Mouse (Mus musculus) neural tube, embryonic 10.5 days (tissue): ENCODE results near the gene Zfpm1.

Experiments used
- DNase-seq: peaks from one replicate; pipeline ENCODE4 v3.0.0-alpha.2; 2017; ENCODE audit warnings: low spot score; ENCODE audit errors: extremely low spot score

The Zfpm1 gene

GRCm38 (mm10) chr8:122274651-122275391, 7.1 kb upstream of the Zfpm1 start:
- DNase-seq = no peak

- no peak for DNase-seq
These were observed 5.6 kb upstream of the Zfpm1 start for GRCm38 (mm10) chr8:122276308-122276707.

- DNase-seq = peak; percentile 26
These were observed 4.5 kb upstream of the Zfpm1 start for GRCm38 (mm10) chr8:122277204-122277995.

DNA sequence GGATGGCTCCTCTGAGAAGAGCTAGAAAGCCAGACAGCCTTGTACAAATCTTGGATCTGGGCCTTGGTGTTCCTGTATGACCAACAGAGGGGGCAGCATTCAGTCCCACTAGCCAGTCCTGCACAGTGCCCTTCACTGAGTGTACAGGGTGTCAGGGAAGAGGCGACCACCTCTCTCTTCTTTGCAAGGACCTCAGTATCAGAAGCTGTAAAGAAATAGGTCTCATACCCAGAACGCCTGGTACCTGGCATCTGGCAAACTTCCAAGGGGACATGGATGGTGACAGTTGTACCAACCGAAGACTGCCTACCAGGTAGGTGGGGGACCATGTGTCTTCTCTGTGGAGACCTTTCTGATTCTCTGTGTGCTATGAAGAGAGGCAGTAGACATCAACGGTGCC, 1.8 kb upstream of the Zfpm1 start:
- no peak for DNase-seq

DNA sequence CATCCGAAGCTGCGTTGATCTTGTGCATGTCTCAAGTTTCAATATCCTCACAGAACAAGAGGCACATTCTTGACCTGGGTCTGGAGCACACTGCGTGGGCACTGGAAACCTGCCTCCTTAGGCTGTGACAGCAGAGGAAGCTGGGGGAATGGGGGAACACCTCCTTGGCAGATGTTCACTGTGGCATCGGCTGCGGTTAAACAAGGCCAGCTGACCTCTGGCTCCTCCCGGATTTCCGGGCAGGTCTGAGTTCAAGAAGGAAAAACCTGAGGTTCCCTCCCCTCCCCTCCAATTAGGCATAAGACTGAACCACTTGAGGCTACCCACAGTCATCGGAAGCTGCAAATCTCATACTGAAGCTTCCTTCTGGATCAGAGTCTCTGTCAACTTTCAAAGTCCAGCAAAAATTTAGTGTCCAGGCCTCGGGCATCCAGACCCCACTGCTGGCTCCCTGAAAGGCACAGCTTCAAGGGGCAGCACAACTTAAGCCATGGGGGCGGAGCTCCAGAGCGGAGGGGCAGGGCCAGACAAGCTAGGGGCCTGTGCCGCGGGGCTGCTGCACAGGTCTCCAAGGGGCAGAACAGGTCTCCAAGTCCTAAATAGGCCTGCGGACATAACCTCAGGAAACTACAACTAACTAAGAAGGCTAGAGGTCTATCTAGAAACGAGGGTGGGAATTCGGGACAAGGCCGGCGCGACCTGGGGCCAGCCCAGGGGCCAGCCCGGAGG, 1.2 kb upstream of the Zfpm1 start:
- peak; percentile 41 for DNase-seq

- DNase-seq = peak; percentile 100
These were observed 465 bp upstream of the Zfpm1 start for GRCm38 (mm10) chr8:122281317-122282034.

GRCm38 (mm10) chr8:122282501-122283355, 787 bp downstream of the Zfpm1 start:
- DNase-seq = peak; percentile 69

- no peak for DNase-seq
These were observed 1.6 kb downstream of the Zfpm1 start for GRCm38 (mm10) chr8:122283356-122284202.

DNA sequence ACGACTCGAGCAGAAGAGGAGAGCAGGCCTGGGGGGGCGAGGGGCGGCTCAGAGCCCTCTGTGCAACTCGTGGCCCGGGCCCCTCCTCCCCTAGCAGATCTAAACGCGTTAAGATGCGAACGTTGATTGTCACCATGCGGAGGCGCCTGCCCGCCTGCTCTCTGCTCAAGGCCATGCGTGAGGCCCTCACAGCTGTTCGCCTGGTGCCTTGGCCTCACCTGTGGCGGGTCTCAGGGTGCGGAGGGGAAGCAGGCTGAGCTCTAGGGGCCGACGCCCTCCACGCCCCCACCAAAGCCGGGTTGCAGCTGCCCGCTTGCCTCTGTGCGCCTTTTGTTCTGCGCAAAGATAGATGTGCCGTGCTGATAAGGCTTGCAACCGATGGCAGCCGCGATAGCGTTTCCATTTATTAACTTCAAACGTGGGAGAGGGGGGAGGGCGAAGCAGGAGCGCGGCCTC, 2.3 kb downstream of the Zfpm1 start:
- DNase-seq = peak; percentile 77

DNA sequence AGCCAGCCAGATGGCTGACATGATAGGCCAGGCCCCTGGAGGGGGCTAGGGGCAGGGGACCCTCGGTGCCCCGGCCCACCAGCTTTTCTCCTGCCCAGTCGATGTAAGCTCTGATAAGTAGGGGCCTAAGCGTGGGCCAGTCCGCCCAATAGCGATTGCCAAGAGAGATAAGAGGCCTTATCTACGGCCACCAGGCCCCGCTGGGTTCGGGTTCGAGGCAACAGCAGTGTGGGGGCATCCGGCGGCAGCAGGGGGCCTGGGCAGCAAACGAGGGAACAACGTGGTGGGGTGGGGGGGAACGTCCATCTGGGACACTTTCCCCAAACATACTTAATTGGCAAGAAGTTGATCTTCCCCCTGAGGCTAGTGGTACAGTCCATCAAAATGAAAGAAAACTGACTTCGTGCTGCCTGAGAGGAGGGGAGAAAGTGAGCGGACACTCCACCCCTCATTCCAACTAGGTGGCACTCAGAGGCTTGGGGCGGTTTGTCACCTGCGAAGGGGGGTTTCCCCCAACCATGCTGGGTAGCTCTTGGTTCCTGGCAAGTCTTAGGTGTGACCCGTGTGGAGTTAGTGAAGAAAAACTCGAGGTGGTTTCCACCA, 2.8 kb downstream of the Zfpm1 start:
- DNase-seq = peak; percentile 63

- DNase-seq = no peak
These were observed 3.8 kb downstream of the Zfpm1 start for GRCm38 (mm10) chr8:122285727-122286126.

- no peak for DNase-seq
These were observed 5.0 kb downstream of the Zfpm1 start for GRCm38 (mm10) chr8:122286899-122287298.

DNA sequence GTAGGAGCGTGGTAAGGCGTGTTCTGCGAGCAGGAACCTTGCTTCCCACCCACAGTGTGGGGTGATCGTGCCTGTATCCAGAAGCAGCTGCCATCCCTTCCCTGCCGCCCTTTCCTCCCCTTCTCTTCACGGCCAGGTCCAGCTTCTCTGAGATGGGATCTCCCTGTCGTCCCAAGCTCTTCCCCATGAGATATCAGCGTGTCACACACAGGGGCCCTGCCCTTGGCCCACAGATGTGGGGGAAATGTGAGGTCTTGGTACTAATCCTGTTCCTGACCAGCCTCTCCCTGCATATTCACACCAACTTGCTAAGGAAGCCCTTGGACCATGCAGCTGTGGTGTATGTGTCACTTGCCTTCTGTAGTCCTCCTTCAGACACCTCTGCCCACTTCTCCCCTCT, 5.8 kb downstream of the Zfpm1 start:
- DNase-seq = no peak

- no peak for DNase-seq
These were observed 6.4 kb downstream of the Zfpm1 start for GRCm38 (mm10) chr8:122288344-122288743.

DNA sequence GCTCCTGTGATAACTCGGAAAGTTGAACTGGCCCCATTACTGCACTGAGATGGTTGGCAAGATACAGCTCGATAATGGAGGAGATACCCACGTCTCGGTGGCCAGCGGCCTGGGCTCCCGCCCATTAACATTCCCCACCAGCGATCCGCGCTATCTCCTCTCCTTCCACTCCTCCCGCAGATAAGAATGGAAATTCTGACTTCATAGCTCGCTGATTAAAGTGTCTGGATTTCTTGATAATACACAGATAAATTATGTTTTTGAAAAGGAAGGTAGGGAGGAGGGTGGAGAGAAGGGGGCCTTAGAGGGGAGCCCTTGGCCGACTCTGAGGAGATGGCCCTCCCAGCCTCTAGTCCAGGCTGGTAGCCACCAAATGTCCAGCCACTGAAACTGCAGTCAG, 9.1 kb downstream of the Zfpm1 start:
- no peak for DNase-seq

- DNase-seq = no peak
These were observed 9.6 kb downstream of the Zfpm1 start for GRCm38 (mm10) chr8:122291549-122291948.

GRCm38 (mm10) chr8:122293484-122293883, 11.5 kb downstream of the Zfpm1 start:
- DNase-seq = no peak

- peak; percentile 57 for DNase-seq
These were observed 12.3 kb downstream of the Zfpm1 start for GRCm38 (mm10) chr8:122294273-122294683.

DNA sequence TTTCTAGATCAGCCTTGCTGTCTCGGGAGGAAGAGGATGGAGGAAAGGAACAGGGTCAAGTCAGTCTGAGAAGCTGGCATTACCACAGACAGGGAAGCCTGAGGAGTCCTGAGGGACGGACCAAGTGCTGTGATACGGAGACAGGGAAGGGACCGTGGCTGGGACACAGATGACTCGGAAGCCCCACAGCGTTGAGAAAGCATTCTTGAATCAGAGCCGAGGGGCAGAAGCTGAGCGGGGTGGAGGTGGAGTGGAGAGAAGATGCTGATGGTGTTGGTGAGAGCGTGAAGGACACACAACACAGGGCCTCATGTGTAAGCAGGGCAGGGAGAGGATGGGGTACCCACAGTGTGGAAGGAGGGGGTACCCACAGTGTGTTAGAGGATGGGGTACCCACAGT, 13.4 kb downstream of the Zfpm1 start:
- DNase-seq = no peak
